Mouse (Mus musculus) cerebellum, adult 9-11 months (tissue): ENCODE measurements around the gene Eif5a.
"Not testable (repeated sequence)": the region's sequence is repeated elsewhere in the genome, so short reads cannot be mapped to it uniquely, and the experiment has no call there.

Source experiments
- DNase-seq: peaks from one replicate; pipeline ENCODE4 v3.0.0; 2022

The Eif5a gene

GRCm38 (mm10) chr11:69945997-69946891 lies 24.5 kb upstream of the Eif5a start:
- DNase-seq, result no peak

GRCm38 (mm10) chr11:69945216-69945615 lies 23.5 kb upstream of the Eif5a start:
- no peak for DNase-seq

GRCm38 (mm10) chr11:69940962-69941361 lies 19.2 kb upstream of the Eif5a start:
- DNase-seq, result no peak

DNA sequence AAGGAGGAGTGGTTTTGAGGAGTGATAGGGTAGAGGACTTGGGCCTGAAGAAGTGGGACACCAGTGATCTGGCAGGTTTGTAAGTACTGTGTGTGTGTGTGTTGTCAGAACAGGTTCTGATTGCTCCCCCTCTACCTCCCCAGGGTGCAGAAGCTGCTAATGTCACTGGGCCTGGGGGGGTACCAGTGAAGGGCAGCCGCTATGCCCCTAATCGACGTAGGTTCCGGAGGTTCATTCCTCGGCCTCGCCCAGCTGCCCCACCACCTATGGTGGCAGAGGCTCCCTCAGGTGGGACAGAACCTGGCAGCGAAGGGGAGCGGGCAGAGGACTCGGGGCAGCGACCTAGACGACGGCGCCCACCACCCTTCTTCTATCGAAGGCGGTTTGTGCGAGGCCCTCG lies 18.0 kb upstream of the Eif5a start:
- DNase-seq, result no peak

GRCm38 (mm10) chr11:69939181-69939580 lies 17.4 kb upstream of the Eif5a start:
- no peak for DNase-seq

DNA sequence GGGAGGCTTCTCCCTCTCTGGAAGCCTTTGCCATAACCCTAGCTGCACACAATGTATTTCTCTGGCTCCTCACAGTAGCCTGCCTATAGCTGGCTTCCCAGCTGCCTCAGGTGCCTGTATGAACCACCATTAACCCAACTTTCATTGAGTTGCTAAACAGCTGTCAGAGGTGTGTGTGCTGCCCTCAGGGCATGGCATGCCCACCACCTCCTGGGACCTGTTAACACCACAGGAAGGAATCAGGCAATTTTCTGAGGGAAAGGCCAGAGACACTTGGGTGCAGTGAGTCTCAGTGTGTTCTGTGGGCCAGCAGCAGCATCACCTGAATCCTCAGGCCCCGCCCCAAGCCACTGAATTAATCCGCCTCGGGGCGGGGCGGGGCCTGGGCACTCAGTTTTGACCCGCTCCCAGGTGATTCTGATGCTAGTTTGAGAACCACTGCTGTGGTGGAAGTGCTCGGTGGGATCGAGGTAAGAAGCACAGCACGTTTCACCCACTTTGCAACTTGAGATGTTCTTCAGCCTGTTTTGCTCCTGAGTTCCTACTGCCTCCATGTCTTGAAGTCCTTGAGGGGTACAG lies 16.7 kb upstream of the Eif5a start:
- no peak for DNase-seq

- DNase-seq, result no peak
These were observed 16.1 kb upstream of the Eif5a start for GRCm38 (mm10) chr11:69937834-69938233.

DNA sequence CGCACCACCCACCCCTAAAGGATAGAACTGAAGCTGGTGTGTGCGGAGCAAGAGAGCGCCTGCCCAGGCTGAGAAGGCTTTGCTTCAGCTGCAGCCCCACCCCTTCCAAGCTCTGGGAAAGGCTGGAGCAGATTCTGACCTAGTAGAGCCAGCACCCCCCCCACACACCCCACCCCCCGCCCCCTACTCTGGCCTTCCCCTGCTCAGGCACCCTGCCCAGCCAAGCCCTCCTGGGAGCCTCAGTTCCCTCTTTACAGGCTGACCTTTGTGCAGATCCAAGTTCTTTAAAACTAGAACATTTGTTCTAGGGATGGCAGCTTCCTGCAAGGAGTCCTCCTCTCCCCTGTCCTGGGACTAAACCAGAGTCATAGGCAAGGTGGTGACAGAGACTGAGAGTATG lies 15.6 kb upstream of the Eif5a start:
- DNase-seq, result no peak

DNA sequence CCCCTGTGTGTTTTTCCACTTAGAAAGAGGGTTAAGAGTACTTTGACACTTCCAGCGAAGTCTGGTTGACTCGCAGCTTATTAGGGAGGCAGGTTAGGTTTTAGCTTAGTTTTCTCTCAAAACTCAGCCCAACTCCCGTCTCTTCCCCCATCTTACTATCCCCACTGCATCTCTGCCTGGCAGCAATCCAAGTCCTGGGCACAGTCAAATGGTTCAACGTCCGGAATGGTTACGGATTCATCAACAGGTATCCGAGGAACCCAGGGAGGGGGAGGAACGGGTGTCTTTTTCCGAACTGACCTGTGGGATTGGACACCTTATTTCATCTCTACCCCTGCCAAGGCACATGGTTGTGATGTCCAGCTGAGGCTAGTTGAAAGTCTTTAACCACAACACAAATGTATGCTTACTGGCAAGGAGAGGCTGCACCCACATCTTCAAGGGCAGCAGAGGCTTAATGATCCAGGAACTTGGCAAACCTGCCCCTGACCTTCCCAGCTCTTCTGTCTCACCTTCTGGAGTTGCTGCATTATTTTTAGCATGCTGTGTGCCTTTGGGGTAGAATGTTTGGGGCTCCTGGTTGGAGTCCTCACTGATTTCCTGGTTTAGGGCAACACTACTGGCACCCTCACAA lies 15.1 kb upstream of the Eif5a start:
- peak; percentile 46 for DNase-seq

DNA sequence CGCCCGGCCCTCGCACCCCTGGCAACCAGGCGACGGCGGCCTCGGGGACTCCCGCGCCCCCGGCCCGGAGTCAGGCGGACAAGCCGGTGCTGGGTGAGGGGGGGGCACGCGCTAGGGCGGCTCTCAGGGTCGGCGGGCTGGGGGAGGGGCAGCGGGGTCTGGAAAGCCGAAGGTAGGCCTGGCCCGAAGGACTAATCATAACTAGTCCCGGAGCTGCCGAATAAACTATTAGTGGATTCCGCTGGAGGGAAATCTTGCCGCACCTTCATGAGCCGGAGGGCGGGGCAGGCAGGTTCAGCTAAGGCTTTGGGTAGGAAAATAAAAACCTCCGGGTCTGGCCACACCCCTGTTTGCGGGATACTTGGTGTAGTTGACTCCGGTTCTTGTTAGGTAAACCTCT lies 14.4 kb upstream of the Eif5a start:
- peak; percentile 46 for DNase-seq

DNA sequence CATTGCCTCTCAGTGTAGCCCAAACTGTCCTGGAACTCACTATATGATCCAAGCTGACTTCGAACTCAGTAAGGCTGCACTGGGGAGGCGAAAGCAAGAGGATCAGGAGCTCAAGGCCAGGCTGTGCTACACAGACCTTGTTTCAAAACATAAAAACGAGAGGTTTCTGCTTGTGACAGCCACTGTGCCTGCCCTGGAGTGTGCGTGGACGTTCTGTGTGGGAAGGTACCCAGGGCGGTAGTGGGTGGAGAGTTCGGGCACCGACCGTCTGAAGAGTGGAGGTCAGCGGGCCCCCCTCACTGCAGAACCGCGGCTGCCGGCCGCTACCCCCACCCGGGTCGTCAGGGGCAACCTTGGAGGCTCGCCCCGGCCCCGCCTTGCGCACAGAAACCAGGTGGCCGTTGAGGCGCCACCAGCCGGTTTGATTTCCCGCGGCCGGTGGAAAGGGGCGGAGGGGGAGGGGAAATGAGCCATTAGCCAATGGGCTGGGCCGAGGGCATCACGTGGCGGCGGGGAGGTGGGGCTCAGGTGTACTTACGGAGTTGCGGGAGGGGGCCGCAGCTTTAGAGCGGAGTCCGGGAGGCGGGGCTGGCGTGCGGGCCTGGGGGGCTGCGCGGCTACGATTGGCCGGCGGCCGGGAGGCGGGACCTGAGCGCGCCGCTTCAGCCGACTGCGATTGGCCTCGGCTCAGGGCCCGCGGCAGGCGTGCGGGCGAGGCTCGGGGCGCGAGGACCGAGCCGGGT lies 13.6 kb upstream of the Eif5a start, which contains the start of gene Ybx2:
Gene Ybx2, plus strand, starts transcription at position 660 of the 743 bp plus-strand sequence.
- peak; percentile 95 for DNase-seq

- DNase-seq, result no peak
These were observed 12.9 kb upstream of the Eif5a start for GRCm38 (mm10) chr11:69934681-69935080.

DNA sequence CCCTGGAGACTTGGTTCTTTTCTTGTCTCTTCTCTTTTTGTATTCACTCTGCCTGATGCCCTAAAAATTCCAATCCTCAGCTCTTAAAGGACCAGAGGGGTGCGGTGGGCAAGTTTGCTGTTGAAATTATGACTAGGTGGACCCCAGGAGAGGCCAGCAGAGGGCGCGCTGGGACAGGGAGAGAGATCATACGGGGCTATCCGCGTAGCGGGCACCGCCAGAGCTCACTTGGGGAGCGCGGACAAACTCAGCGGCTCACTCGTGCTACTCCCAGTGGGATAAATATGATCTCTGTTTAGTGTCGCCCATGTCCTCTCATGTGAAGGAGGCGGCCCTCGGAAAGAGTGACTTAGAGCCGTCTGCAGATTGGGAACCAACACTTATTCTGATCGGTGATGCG lies 12.4 kb upstream of the Eif5a start:
- peak; percentile 82 for DNase-seq

DNA sequence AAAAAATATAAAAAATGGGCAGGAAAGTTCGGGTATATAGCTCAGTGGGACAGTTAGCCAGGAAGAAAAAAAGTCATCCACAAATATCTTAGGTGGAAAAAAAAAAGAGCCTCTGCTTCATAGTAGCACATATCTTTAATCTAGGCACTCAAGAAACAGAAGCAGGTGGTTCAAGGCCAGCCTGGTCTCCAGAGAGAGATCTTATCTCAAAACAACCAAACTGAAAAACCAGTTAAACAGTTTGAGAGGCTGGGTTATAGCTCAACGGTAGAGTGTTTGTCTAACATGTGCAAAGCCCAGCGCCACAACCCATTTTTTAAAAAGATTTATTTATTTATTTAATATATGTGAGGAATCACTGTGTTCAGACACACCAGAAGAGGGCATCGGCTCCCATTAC lies 11.3 kb upstream of the Eif5a start:
- no peak for DNase-seq

GRCm38 (mm10) chr11:69932254-69932653 lies 10.5 kb upstream of the Eif5a start:
- no peak for DNase-seq

GRCm38 (mm10) chr11:69931769-69932168 lies 10.0 kb upstream of the Eif5a start:
- no peak for DNase-seq

- DNase-seq, result no peak
These were observed 9.3 kb upstream of the Eif5a start for GRCm38 (mm10) chr11:69930967-69931537.

DNA sequence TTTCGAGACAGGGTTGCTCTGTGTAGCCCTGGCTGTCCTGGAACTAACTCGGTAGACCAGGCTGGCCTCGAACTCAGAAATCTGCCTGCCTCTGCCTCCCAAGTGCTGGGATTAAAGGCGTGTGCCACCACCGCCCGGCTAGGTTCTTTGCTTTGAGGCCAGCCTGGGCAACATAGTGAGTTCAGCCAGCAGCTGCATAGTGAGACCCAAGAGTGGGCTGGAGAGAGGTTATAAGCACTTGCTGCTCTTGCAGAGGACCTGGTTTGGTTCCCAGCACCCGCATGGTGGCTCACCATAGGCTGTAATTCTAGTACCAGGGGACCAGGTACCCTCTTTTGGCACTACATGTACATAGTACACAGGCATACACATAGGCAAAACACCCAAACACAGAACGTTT lies 8.4 kb upstream of the Eif5a start:
- not testable (repeated sequence) for DNase-seq

GRCm38 (mm10) chr11:69929712-69930111 lies 8.0 kb upstream of the Eif5a start:
- no peak for DNase-seq

- DNase-seq, result peak; percentile 2
These were observed 5.7 kb upstream of the Eif5a start for GRCm38 (mm10) chr11:69927501-69927900.

GRCm38 (mm10) chr11:69922796-69923195 lies 1.0 kb upstream of the Eif5a start:
- DNase-seq, result peak; percentile 40

- no peak for DNase-seq
These were observed 426 bp upstream of the Eif5a start for GRCm38 (mm10) chr11:69922012-69922756.
